Mouse (Mus musculus) G1E (cell line): ENCODE results near the gene Zfp385b.

Experiments used
- CTCF ChIP-seq: IDR thresholded peaks from 2 replicates; pipeline ENCODE4 v1.5.1; 2012; ENCODE audit warnings: low read depth, low read length, inconsistent platforms, mixed read lengths
- GATA1 ChIP-seq: IDR thresholded peaks from 2 replicates; pipeline ENCODE4 v1.6.1; 2012; ENCODE audit warnings: borderline replicate concordance, low read length, inconsistent platforms, mixed read lengths
- POLR2AphosphoS5 ChIP-seq: IDR thresholded peaks from 2 replicates; pipeline ENCODE4 v1.6.1; 2012; ENCODE audit warnings: low read depth, low read length, inconsistent platforms; ENCODE audit not compliant: insufficient replicate concordance

GRCm38 (mm10) chr2:77801430-77801829, 18.0 kb downstream of the Zfp385b start:
- TF ChIP-seq CTCF (no peak), POLR2AphosphoS5 (no peak), GATA1 (no peak)
